Mouse (Mus musculus): ENCODE measurements around the gene Cacnb4.

Gene Cacnb4

DNA sequence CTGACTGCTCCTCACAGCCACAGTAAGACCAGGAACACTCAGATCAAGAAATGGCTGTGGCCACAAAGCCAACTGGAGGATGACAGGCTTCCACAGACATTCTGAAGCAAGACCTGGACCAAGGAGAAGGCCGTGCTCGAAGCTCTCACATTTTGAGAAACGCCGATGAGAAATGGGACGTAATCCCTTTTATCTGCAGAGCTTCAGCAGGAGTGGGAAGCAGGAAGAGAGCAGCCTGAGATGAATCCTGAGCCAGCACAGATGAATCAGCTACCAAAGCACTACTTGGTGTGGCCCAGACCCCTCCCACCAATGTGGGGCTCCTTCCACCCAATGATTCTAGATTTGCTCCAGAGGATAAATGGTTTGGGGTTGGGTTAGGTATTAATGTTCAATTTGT, 113.4 kb downstream of the Cacnb4 start:
- DNase-seq = no peak

DNA sequence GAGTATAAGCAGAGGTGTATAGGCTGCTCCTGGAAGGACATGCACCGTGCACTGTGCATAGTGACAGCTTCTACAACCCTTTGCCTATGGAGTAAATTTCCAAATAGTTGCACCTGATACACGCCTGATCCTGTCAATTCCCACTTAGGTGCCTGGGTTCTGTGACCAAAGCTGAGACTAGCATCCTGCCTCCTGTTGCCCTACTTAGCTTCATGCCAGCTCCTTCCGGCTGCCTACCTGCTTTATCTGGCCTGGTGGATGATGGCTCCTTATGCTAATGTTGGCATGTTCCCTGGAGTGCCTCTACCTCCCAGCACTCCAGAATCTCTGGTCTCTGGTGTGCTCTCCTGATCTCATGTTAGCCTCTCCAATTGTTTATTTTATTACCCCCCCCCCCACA, 114.3 kb downstream of the Cacnb4 start:
- no peak for DNase-seq

DNA sequence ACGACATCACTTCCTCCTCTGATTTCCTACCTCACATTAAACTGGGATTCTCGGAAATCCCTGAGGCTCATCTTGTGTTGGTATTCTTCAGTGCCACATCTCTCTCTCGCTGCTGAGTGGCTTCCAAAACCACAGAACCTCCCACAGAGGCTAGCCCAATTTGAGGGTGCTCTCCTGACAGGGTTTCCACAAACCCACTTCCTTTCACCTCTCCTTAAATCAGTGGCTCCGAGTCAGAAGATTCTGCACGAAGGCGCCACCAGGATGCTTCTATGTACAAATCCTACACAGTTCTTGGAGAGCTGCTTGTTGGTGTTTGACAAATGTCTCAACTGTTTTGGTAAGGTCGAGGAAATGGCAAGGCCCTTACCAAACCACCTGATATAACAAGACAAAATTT, 115.5 kb downstream of the Cacnb4 start:
- no peak for DNase-seq

DNA sequence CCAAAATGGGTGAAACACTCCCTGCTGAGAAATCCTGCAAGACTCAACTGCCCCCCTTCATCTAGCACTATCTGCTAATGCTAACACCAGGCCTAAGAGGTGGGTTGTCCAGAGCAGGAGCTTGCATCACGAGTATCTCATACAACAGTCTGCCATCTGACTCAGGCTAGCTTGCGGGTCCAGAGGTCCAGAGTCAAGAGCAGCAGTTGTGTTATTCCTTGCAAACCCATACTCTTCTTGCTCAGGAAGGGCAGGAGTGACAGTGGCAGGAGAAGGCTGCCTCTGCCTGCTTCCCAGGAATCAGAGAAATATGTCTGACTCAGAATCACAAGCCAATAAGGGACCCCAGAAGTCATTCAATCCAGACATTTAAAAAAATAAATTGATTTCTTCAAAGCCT, 116.4 kb downstream of the Cacnb4 start:
- no peak for DNase-seq

DNA sequence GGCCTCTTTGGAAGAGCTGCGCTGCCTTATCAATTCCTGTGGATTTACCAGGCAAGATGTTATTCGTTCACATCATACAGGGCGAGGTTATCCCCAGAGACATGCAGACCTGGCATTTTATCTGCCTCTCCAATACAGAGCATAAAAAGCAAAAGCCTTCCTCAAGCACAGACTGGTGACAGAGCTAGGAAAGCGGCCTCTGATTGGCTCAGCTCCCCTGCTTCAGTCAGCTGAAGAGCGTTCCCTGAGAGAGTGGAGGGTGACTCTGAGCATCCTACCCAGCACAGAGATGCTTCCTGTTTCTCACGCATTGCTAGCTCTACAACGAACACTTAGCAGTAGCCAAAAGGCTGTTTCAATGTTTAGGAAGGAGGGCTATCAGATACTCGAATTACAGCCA, 118.2 kb downstream of the Cacnb4 start:
- no peak for DNase-seq

DNA sequence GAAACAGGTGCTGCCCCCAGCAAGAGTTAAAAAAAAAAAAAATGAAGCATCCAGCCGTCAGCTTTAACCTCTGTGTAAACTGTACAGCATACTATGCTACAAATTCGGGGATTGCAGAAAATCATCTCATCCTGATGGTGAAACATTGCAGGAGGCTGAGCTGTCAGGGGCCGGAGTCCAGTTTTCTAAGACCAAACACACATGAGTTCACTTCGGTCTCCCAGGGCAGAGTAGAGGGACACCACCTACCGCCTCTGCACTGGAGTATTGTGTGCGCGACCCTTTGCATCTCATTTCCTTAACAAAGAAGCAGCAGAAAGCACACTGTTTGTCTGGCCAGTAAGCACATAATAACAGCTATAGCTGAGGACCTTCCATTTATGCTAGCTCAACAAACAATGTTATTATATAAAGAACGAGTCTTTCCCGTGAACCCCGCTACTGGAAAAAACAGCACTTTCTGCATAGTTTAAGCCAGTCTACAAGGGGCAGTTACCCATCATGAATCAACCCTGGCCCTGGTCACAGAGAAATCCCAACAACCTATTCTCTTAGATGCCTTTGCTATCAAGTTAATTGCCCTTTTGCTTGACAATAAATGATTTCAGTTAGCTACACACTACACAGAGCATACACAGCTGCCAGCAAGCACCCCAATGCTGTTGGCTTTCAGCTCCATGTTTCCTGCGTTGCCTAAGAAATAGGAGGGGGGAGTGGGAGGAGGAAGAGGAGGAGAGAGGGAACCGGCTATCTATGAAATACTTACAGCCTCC, 118.9 kb downstream of the Cacnb4 start:
- DNase-seq = no peak

DNA sequence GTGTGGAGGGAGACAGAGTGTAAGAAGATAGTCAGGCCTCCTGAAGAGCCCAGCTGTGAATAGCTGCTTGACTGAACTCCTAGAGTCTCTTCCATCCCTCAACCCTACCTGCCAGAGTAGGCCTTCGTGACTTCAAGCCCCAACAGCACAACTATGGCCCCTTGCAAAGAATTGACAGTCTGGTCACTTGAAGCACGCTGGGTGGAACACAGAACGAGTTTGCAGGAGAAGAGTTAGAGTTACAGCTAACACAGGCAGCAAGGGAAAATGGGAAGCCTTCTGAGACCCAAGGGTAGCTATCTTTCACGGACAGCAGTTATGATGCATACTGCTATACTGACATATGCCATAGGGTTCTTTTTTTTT, 119.7 kb downstream of the Cacnb4 start:
- no peak for DNase-seq

DNA sequence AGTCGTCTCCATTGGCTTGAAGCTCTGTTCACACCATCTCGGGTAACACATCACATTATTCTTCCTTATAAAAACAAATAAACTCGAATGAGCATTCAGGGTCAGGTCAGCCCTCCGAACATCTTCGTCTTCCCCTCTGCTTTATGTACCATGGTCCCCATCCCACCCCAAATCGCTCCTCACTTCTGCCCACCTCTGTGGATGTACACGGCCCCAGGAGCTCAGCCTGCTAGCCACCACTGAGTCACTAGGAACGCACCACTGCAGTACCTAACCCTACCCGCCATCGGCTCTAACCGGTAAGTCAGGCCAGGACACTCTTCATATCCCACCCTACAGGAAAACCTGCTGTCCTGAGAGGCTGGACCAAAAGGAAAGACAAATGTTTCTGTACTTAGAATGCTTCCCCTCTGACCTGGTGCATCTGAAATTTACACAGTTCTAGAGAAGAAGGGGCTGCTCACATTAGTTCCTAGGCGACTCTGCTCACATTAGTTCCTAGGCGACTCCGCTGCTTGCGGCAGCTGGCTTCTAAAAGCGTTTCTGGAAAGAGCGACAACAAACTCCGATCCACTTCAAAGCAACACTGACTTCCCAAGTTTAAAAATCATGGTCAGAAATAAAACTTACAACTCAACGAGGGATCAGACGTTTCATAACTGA, 120.2 kb downstream of the Cacnb4 start:
- no peak for DNase-seq

DNA sequence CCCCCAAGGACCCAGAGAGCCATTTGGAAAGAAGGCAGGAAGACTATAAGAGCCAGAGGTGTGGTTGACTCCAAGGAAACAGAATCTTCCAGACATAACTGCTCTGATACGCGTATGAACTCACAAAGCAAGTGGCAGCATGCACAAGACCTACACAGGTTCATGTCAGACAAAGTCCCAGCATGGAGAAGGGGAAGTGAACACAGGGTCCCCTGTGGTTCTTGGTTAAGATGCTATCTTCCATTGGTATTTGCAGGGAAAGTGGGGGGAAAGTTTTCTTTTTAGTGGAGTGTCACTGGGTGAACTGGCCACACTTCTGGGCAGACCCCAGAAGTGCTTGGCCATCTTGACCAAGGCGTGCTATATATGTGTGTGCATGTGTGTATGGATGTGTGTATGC, 128.2 kb downstream of the Cacnb4 start:
- no peak for DNase-seq

DNA sequence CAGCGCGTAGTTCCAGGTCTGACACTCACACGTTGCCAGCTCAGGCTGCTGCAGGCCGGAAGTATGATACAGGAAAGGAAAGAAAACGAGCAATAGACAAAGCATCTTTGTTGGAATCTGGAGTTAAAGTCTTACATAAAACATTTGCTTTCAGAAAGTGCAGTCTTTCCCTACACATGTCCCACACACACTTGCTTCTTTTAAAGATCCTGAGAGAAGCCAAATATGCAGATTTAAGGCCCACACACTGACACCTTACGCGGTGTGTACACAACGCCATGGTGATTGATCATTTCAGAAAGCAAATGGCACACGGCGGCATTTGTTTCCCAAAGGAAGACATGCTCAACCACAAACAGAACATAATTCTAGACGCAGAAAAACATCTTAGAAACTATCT, 129.3 kb downstream of the Cacnb4 start:
- no peak for DNase-seq

DNA sequence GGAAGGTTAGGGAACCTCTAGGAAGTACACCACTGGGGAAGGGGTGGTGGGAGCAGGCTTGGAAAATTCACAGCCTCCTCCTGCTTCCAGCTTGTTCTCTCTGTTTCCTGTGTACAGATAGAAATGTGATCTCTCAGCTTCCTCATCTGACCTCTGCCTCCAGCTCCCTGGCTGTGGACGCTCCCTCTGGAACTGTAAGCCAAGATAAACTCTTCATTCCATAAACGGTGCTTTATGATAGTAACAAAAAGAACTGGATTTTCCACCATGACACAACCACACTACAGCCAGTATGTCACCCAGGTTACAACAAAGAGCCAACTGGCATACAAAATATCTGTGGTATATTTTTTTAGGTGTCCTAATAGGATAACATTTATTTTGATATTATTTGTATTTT, 132.1 kb downstream of the Cacnb4 start:
- DNase-seq = no peak

DNA sequence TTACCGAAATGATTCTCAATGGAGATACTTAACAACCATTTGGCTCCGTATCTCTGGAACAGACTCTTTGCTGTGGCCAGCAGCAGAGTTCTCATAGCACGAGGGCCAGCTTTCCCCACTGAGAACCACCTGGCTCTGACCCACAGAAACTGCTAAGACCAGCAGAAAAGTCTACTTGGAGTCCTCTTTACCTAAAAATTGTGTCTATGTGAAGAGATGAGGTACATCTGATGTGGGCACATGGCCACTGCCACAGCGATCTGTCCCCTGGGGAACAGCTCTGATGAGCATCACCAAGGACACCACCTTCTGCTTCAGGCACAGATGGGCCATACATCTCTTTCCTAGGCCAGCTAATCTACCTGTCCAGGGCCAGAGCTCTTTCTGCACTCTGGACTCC, 135.6 kb downstream of the Cacnb4 start:
- no peak for DNase-seq

DNA sequence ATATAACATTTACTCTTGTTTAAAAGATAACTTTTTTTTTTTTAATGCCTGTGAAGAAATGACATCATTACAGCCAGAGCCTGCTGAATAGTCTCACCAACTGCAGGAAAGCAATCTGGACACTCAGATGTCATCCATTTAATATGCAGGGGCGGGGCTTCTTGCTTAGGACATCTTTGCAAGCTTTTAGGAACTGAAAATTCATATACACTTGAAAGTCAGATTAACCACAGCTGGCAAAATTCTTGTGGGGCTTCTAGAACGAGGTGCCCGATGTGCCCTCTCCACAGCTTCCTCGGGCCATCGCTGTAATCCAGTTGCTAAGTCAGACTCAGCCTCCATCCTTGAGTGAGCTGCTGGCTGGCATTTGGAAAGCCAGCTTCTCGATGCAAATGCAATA, 137.3 kb downstream of the Cacnb4 start:
- no peak for DNase-seq

DNA sequence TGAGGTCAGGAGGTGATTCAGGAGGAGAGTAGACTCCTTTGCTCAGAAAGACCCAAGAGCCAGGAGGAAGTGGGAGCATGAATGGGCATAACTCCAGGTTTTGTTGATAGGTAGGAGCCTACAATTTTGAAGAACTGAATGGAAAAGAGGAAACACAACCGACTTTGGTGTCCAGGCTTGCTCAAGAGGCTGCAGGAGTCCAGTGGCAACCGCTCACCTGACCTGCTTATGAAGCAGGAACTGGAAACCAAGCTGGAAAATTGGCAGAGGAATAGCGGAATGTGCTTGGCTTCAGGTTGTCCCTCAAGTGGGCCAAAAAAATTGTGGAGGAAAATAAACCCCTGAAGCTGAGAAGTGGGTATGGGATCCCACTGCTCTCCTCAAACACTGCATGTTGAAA, 139.0 kb downstream of the Cacnb4 start:
- DNase-seq = peak; percentile 32

DNA sequence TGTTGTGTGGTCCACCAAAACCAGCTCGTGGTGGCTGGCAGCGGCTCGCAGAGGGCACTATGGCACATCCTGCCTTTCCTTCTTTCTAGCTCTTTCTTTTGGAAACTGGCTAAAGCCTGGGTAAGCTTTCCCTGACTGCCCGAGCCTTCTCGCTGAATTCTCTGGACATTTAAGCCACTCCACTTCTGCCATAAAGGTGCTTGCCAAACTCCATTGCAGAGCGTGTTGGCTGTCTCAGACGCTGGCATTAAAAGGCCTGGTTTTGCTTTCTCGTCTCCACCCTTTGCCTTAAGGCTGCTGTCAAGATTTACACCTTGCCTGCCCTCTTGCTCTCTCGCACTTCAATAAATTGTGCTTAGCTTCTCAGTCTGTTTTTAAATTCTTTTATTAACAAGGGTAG, 139.5 kb downstream of the Cacnb4 start:
- DNase-seq = no peak

DNA sequence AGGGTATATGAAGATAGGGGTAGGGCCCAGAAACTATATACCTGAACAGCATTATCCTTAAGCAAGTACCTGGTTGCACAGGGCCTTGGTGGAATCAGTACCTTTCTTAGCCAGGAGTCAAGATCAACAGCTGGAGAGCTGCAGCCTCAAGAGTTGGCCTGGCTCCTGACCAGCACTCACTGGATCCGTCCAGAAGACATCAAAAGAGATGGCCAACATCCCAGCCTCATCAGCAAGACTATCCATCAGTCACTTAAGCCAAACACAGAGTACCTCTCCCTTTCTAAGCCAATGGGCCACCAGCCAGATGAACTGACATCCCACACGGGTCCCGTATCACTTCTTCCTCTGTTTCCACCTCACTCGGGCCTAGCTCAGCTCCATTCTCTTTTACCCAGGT, 140.1 kb downstream of the Cacnb4 start:
- peak; percentile 10 for DNase-seq

DNA sequence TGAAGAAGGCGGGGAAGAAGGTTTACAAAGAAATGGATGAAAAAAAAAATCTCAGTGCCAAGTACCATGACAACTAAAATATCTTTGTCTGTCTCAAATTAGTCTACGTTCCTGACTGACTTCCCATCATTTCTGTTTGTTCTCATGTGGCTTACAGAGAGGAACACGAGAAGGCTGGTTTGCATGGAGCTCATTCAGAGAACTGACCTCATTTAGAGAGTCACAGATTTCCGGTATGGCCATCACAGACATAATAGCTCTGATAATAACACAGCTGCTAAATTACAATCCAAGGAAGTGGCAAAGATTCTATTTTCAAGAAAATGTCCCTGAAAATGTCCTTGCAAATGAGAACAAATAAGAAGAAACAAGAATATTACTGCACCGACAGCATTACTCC, 142.9 kb downstream of the Cacnb4 start:
- DNase-seq = no peak

DNA sequence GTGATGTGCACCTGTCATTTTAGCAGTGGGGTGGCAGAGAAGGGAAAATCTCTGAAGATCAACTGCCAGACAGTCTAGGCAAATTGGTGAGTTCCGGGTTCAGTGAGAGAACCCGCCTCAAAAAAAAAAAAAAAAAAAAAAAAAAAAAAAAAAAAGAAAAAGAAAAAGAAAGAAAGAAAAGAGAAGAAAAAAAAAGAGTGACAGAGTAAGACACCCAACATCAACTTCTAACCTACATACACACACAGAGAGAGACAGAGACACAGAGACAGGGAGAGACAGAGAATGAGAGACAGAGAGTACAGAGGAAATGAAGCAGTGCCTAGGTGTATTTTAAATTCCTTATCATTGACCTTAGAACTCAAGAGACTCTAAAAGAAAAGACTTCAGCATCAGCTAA, 146.1 kb downstream of the Cacnb4 start:
- DNase-seq = no peak

DNA sequence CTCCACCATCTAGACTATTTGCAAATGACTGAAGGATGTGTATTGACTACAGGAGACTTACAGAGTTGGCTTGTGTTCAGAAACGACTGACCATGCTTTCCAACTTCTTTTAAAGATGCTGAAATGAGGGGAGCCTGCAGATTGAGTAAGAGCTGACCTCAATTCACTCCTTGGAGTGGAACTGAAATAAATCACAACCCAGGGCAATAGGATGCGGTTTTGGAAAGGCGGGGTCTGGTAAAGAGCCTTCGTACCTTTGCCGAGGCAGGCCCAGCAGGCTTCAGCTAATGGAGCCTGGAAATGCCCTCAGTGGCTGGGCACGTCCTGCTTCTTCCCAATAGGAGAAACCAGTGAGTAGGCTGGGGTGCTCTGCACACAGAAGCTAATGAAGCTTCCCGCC, 147.4 kb downstream of the Cacnb4 start:
- DNase-seq = no peak

DNA sequence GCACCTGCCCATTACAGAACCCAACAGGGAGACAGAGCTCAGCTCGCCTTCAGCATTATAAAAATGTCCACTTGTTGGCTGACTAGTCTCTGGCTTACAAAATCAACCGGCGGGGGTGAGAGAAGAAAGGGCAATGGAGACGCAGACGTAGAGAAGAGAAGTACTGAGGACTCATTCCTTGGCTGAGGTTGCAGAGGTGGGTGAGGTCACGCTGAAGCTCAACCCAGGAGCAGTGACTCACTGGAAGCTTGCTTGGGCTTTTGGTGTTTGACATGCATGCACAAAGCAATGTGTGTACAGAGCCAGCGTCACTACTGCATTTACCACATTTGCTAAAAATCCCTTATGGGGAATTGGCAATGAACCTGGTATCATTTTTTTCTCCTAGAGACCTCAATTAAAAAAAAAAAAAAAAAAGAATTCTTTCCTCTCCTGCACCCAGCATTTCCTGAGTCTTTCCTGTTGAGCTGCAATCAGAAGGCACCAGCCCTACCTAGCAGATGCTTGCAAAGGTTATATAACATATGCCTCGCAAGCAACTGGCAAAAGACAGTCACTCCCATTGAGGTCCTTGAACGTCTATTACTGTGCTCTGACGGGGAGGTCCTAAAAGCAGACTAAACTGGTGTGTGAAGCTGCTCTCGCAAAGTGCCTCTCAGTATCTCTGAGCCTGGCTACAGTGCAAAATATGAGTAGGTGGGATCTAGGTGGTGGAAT, 150.6 kb downstream of the Cacnb4 start:
- DNase-seq = peak; percentile 31

DNA sequence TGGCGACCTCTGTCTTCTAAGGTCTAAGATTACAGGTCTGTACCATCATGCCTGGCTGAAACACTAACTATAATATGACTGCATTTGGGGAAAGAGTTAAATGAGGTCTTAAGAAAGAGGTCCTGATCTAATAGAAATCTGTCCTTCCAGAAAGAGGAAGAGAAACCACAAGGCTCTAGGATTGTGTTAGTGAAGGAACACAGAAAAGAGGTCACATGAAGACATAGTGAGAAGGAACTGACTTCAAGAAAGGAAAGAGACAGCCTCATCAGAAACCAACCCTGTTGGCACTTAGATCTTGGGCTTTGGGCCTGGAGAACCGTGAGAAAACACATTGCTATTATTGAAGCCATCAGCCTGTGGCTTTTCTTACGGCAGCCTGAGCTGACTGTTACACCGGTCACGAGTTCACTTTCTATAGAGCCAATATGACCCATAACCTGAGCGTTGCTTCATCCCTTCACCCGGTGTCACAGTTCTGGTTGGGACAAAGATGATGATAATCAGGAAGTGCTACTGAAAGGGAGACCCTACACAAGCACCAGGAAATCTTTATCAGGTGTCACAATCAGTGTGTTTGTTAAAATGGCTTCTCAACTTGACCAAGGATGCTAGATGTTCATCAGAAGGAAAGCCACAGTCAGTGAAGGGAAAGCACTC, 153.4 kb downstream of the Cacnb4 start:
- DNase-seq = peak; percentile 16

DNA sequence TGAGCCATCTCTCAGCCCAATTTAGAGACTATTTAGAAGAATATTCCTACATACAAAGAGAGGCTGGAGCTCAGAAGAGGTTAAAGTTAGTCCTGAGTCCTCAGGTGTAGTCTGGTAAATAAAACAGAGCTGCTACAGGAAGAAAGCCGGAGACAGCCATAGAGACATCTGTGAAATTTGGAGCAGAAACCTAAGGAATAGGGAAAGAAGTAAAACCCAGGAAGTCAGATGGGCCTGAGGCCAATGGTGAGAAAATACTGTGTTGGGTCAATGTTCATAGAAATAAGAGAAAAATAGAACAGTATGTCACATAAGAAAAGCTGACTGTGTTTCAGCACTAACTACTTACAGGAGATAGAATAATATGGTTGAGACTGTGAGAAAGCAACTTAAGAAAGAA, 155.6 kb downstream of the Cacnb4 start:
- DNase-seq = no peak

DNA sequence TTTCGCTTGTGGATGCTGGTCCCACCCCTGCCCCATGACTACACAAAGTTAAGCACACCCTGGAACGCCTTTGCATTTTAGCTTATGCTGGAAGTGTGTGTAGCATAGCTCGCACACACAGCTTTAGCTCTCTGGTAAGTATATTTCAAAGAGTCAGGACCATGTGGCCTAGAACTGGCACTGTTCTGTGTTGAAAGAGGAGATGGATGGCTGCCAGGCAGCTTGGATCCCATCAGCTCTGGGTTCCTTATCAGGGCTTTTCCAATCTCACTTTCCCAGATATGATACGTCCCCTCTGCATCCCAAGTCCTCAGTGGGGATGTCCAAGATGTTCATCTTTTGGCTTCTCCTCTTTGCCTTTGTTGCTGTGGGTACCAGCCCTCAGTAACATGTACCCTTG, 157.9 kb downstream of the Cacnb4 start:
- no peak for DNase-seq

DNA sequence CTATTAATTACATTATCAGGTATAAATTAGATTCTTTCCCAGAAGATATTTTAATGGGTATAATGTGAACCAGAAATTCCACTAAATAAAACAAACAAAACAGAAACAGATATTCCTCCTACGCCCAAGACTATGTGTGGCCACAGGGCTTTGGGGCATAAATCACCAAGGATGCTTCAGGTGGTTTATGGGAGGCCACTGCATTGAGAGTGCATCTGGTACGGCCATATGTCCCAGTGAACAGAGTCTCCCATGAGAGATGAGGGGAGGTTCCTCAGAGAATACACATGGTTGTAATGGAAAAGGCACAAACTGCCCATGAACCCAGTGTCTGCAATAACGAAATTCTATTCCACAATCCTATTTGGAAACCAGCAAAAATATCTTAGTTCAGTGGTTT, 160.1 kb downstream of the Cacnb4 start:
- DNase-seq = no peak
